ENCODE assay signal across 8 mouse cellular contexts in the genomic region with DNA sequence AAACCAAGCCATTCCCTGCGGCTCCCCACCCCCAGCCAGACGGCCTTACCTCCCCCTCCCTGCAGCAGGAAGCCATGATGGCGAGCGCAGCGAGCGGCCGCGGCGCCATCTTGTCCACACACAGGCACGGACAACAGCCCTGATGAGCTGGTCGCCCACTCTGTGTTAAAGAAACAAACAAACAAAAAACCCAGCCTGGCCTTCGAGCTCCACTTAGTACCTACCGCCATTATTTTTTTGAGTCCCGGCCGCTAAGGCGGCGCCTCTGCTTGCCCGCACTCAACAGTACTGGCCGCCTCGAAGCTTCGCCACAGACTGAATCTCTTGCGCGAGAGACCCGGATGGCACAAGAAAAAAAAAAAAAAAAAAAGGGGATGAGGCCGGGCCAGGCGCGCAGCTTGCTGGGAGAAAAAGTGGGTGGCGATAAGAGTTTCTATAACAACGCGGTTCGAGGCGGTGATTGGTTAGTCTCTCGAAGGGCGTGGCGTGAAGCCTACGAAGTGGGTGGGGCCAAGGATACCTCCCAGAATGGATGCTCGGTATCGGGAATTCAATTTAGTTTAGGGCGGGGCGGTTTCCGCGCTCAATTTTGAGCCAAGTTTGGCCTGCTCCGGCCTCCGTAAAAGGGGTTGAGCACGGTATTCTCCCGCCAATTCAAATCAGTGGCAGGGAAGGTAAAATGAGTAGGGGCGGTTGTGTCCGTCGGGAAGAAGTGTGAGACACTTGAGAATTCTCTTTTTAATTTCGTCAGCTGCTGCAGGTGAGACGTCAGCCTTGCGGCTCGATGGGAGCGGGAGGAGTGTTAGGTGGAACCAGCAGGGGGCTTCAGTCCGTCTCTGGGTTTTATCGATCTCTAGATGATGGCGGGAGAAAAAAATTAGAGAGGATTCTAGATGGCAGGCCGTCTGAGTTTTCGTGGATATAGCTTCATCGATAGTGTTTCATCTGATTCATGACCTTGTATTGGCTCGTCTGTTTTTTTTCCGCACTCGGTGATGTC. TPM values are rescaled to one million over a fixed set of nuclear protein-coding genes. Genes with fewer than 3 reads are reported as not detected.
DNase-seq lines count a peak whose midpoint lies in the region; ATAC-seq lines count a peak whose summit lies in the region.

Rsrc2 (minus strand) TSS at position 350 of the 1,000 bp plus-strand sequence.
Kntc1 (plus strand) TSS at position 652 of the 1,000 bp plus-strand sequence.

- H3K4me3 ChIP-seq in heart, embryonic 14.5 days (ENCODE audit: control insufficient read depth in 1 of 2, insufficient read depth in 1 of 2, low read depth in 1 of 2, low read length in 2 of 2) = peak within 1 kb of the TSS; percentile 77 to 90
- peak within 1 kb of the TSS; percentile 84 for H3K4me3 ChIP-seq in liver, embryonic 13.5 days (replicated peaks)
- H3K4me3 ChIP-seq in stomach, embryonic 16.5 days (replicated peaks; ENCODE audit: low read length) = peak within 1 kb of the TSS; percentile 87

- peak within 1 kb of the TSS; percentile 99 to 100 for H3K27ac ChIP-seq in heart, embryonic 14.5 days (replicated peaks in 1 of 2; ENCODE audit: control insufficient read depth in 1 of 2, insufficient read depth in 1 of 2, low read depth in 2 of 2, low read length in 2 of 2)
- H3K27ac ChIP-seq in liver, embryonic 13.5 days = peak within 1 kb of the TSS; percentile 97
- peak within 1 kb of the TSS; percentile 100 for H3K27ac ChIP-seq in stomach, embryonic 16.5 days (ENCODE audit: low read length)

- peak; percentile 100 for DNase-seq in c-Kit-negative CD71-positive TER-119-positive erythroid progenitor cells, embryonic 14.5 days (ENCODE audit: low read depth, low spot score)
- DNase-seq in fibroblast of lung, adult 2 months (ENCODE audit: low read depth) = peak; percentile 99
- DNase-seq in kidney, postnatal 14 days = peak; percentile 99
- DNase-seq in liver, embryonic 13.5 days = peak; percentile 99
- DNase-seq in neural tube, embryonic 10.5 days (ENCODE audit: extremely low spot score, low spot score) = peak; percentile 97

- under 1% methylated on average over 63 of the region's 63 CpGs for WGBS in heart, embryonic 14.5 days
- under 1% methylated on average over 63 of the region's 63 CpGs for WGBS in liver, embryonic 13.5 days (ENCODE audit: insufficient replicate concordance)
- under 1% methylated on average over 63 of the region's 63 CpGs for WGBS in stomach, embryonic 16.5 days

- H3K36me3 ChIP-seq in heart, embryonic 14.5 days (ENCODE audit: control insufficient read depth, insufficient read depth, low read length) = peaks cover 17% of the 10 kb centered on the region
- peaks cover 44% of the 10 kb centered on the region for H3K36me3 ChIP-seq in liver, embryonic 13.5 days
- 0 out of 2 replicates have a peak, but pooled peaks cover 9% of the 10 kb centered on the region for H3K36me3 ChIP-seq in stomach, embryonic 16.5 days (ENCODE audit: control insufficient read depth, insufficient read depth, low read length)

- peaks cover 3 to 23% of the 10 kb centered on the region in 2 experiments; a peak in 3 of 4 replicates for H3K4me1 ChIP-seq in heart, embryonic 14.5 days (ENCODE audit: control insufficient read depth in 2 of 2, insufficient read depth in 2 of 2, low read length in 2 of 2)
- H3K4me1 ChIP-seq in liver, embryonic 13.5 days (replicated peaks) = peaks cover 52% of the 10 kb centered on the region
- H3K4me1 ChIP-seq in stomach, embryonic 16.5 days (ENCODE audit: control insufficient read depth, insufficient read depth, low read length) = peaks cover 21% of the 10 kb centered on the region

- ATAC-seq in CD4-positive, CD25-positive, alpha-beta regulatory T cell, adult 4 months = peak; percentile 97
- ATAC-seq in heart, embryonic 14.5 days (ENCODE audit: insufficient number of reproducible peaks, insufficient read depth, low FRiP score, low read depth) = peak; percentile 97
- ATAC-seq in liver, embryonic 13.5 days (ENCODE audit: low read depth) = peak; percentile 88
- peak; percentile 98 for ATAC-seq in stomach, embryonic 16.5 days (ENCODE audit: insufficient read depth, low FRiP score)

- no peaks in the 10 kb centered on the region for H3K27me3 ChIP-seq in heart, embryonic 14.5 days (ENCODE audit: control insufficient read depth, insufficient read depth, low read length)
- H3K27me3 ChIP-seq in liver, embryonic 13.5 days = no peaks in the 10 kb centered on the region
- no peaks in the 10 kb centered on the region for H3K27me3 ChIP-seq in stomach, embryonic 16.5 days (ENCODE audit: control insufficient read depth, insufficient read depth, low read length)

- H3K4me2 ChIP-seq in heart, embryonic 14.5 days (ENCODE audit: low read length) = peak within 1 kb of the TSS; percentile 84
- H3K4me2 ChIP-seq in liver, embryonic 13.5 days = peak within 1 kb of the TSS; percentile 78
- peak within 1 kb of the TSS; percentile 78 for H3K4me2 ChIP-seq in stomach, embryonic 16.5 days (ENCODE audit: low read depth, low read length)

- peak within 1 kb of the TSS; percentile 88 for H3K9ac ChIP-seq in heart, embryonic 14.5 days (ENCODE audit: low read length)
- H3K9ac ChIP-seq in liver, embryonic 13.5 days = peak within 1 kb of the TSS; percentile 86
- peak within 1 kb of the TSS; percentile 79 for H3K9ac ChIP-seq in stomach, embryonic 16.5 days (ENCODE audit: low read length)

- no peaks in the 10 kb centered on the region for H3K9me3 ChIP-seq in heart, embryonic 14.5 days (ENCODE audit: control insufficient read depth, low read length)
- no peaks in the 10 kb centered on the region for H3K9me3 ChIP-seq in liver, embryonic 13.5 days (replicated peaks)
- H3K9me3 ChIP-seq in stomach, embryonic 16.5 days (replicated peaks; ENCODE audit: control insufficient read depth, low read length) = no peaks in the 10 kb centered on the region

RNA-seq across cellular contexts. Expression of gene Rsrc2, which starts in this region (rescaled TPM):
- polyA plus RNA-seq in CD4-positive, CD25-positive, alpha-beta regulatory T cell, adult 4 months (2017; shearing (Covaris generic)) = 100 to 1,000 TPM; 160 to 180 TPM
- 77.3 and 80.5 TPM in 2 replicates for polyA plus RNA-seq in heart, embryonic 14.5 days (2014; fragmentation: Nextera tagmentation; extraction: Ambion mirVana)
- polyA plus RNA-seq in liver, embryonic 13.5 days (2015; fragmentation: Nextera tagmentation; extraction: Ambion mirVana) = 56.2 and 67.0 TPM in 2 replicates
- 105 and 106 TPM in 2 replicates for polyA plus RNA-seq in stomach, embryonic 16.5 days (2015; fragmentation: Nextera tagmentation; extraction: Ambion mirVana)

RNA-seq across cellular contexts. Expression of gene Kntc1, which starts in this region (rescaled TPM):
- polyA plus RNA-seq in CD4-positive, CD25-positive, alpha-beta regulatory T cell, adult 4 months (2017; shearing (Covaris generic)) = 1 to 10 TPM; 2.8 to 4.2 TPM
- 19.4 and 23.1 TPM in 2 replicates for polyA plus RNA-seq in heart, embryonic 14.5 days (2014; fragmentation: Nextera tagmentation; extraction: Ambion mirVana)
- 22.6 and 26.0 TPM in 2 replicates for polyA plus RNA-seq in liver, embryonic 13.5 days (2015; fragmentation: Nextera tagmentation; extraction: Ambion mirVana)
- 23.6 and 31.0 TPM in 2 replicates for polyA plus RNA-seq in stomach, embryonic 16.5 days (2015; fragmentation: Nextera tagmentation; extraction: Ambion mirVana)

Comparison
In these comparisons a context has a peak if more than half of its experiments do, and no peak if none do; other contexts are left out.
1. Peak in every context shown above with its lines: DNase-seq, ATAC-seq, H3K4me3 ChIP-seq and H3K27ac ChIP-seq.